Mouse (Mus musculus): ENCODE results near the gene Cfap44.

Cfap44 gene

GRCm38 (mm10) chr16:44394577-44395243 is at the start of gene Cfap44:
Gene Cfap44 (plus strand): TSS chr16:44394796.
- peak; percentile 85 for DNase-seq (ENCODE audit: low spot score)

GRCm38 (mm10) chr16:44347071-44347901 is 47.3 kb upstream of the Cfap44 start, which contains the start of gene Spice1:
Gene Spice1 (plus strand): TSS chr16:44347121.
- peak; percentile 86 for DNase-seq (ENCODE audit: low spot score)

DNA sequence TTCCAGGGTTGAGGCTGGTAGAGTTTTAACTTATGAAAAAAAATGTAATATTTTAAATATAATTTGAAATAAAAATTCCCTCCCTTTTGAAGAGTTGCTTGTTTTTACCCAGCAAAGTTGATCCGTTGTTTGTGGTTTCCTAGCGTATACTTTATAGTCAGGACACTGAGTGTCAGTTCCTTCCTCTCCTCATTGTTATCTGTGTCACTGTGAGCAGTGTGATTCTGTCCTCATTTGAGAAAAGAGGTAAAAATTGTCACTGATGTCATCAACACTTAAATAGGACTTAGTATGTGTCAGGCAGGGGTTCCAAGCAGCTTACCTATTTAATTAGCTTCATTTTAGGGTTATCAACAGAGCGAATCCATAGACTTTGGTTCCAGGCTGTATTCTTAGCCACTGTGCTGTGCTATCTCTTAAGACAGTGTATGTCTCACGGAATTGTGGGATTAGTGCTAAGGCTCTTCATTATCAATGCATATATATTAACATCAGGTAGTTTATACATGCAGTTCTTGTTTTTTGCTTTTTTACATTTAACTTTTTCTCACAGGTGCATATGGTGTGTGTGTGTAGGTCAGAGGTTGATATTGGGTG is 44.7 kb upstream of the Cfap44 start:
- no peak for DNase-seq (ENCODE audit: low spot score)

- no peak for DNase-seq (ENCODE audit: low spot score)
Observed at GRCm38 (mm10) chr16:44356291-44356690, 38.3 kb upstream of the Cfap44 start.

DNA sequence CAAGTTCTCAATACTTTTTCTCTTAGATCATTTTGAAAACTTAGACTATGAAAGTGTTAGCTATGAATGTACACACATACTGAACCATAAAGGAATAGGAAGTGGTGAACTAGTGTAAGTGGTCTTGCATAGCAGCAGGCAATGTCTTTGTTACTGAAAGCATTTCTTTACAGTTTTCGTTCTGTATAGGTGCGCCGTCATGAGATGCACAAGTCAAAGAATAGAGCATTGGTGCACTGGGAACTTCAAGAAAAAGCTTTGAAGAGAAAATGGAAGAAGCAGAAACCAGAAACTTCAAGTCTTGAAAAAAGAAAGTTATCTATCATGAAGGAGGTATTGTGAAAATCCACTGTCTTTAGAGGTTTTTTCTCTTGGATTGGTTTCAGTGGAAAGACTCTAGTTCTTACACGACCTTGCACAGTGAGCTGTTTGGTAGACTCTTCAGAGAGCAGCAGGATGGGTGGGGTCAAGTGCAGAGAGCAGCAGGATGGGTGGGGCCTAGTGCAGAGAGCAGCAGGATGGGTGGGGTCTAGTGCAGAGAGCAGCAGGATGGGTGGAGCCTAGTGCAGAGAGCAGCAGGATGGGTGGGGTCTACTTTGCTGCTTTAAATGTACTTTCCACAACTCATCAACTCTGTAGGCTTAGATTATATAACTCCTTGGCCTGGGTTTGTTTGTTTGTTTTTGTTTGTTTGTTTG is 36.9 kb upstream of the Cfap44 start:
- DNase-seq (ENCODE audit: low spot score), result no peak

DNA sequence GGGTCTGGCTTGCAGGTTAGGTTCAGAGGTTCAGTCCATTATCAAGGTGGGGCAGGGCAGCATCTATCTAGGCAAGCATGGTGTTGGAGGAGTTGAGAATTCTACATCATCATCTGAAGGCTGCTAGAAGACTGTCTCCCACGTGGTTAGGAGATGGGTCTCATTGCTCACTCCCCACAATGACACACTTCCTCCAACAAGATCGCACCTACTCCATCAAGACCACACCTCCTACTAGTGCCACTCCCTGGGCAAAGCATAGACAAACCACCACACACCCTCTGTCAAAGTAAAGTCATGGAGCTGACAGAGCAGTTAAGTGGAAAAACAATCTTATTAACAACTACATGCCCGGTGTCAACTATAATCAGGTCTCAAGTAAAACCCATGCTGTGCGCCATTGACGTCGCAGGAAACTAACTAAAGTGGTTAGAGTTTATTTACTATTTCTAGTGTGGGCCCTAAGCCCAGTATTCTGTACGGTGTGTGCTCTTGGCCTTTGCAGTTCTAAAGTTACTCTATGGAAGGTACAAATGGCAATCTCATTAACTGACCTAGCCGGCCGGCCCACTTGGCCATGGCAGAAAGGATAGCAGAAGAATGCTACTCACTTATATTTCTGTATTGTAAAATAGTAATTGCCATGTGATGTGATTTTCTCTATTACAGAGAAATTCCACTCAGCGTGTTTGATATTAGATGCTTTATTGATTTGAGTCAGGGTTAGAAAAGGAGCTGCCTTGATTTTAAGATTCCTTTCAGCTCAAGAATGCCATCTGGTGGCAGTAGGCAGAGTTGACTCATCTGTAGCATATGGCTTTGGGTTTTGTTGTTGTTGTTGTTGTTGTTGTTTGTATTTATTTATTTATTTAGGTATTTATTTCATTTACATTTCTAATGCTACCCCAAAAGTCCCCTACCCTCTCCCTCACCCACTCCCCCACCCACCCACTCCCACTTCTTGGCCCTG is 32.4 kb upstream of the Cfap44 start:
- DNase-seq (ENCODE audit: low spot score), result no peak

DNA sequence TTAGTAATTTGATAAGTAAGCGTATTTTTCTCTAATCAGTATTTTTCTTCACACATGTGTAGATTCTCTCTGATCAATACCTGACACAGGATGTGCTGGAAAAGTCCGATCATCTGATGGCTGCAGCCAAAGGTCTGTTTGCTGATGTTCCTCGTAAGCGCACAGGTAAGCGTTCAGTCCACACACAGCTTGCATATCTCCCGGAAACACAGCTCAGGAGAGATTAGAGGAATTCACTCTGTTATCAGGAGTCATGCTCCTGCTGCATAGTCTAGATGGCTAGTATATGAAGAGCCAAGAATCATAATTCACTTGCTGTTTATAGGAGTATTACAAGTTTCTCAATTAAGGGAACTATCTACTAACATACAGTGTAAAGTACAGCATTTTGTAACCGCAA is 29.1 kb upstream of the Cfap44 start:
- no peak for DNase-seq (ENCODE audit: low spot score)

GRCm38 (mm10) chr16:44375459-44375858 is 19.1 kb upstream of the Cfap44 start:
- DNase-seq (ENCODE audit: low spot score), result no peak

DNA sequence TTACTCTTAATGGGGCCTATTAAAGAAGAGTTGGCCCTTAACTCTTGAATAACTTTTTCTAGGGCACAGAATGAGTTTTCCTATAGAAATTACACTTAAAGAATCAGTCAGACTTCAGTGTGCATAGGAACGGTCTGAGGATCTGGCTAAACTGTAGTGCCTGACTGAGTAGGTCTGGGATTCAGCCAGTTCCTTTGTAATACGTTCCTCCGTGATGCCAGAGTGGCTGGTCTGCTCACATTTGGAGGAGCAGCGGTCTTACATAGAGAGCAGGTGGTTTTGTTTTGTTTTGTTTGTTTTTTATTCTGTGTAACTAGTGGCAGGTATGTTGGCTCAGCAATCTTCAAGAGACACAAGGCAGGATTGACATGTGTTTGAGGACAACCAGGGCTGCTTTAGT is 14.6 kb upstream of the Cfap44 start:
- DNase-seq (ENCODE audit: low spot score), result no peak

DNA sequence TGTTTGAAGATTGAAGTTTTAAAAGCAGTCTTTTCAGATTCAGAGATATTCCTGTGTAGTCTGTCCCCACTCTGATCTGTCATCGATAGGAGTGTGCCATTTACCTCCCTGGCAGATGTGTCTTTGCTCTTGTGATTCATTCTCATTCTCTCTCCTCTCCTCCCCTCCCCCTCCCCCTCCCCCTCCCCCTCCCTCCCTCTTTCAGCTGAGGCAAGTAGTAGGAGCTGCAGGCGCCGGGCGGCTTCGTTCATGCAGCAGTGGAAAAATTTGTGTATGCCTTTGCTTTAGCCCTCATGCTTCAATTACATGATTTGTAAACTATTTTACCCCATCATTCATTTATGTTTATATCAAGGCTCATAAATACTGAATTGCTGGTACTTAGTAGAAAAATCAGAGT is 13.0 kb upstream of the Cfap44 start:
- no peak for DNase-seq (ENCODE audit: low spot score)

- DNase-seq (ENCODE audit: low spot score), result no peak
Observed at GRCm38 (mm10) chr16:44383549-44383948, 11.0 kb upstream of the Cfap44 start.

DNA sequence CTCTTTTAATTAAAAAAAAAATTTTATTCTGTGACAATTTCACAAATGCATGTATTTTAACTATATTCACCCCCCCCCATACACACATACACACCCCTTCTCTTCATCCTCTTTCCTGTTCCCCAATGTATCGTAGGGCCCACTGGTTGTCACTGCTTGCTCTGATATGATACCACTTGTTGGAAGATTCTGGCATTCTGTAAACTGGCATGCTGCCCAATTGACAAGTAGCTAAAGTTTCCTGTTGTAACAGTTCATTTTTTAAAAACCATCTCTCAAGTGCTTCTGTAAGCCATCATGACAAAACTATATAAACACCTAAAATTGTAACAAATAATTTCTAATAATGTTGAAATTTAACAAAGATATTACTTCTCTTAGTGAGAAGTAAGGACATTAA is 10.3 kb upstream of the Cfap44 start:
- no peak for DNase-seq (ENCODE audit: low spot score)

GRCm38 (mm10) chr16:44391877-44392548 is 2.6 kb upstream of the Cfap44 start:
- peak; percentile 58 for DNase-seq (ENCODE audit: low spot score)

DNA sequence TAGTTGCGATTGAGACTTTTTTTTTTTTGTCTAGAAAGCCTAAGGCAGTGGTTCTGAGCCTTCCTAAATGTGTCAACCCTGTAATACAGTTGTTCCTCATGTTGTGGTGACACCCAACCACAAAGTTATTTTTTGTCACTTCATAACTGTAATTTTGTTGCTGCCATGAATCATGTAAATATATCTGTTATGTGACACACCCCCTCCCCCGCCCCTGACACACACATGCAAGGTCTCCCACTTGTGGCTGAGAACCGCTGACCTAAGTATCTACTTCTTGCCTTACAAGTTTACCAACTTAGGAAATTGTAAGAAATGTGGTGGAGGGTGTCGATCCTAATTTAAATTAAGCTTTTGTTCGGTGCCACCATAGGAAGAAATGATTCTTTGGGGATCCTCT is 10.3 kb downstream of the Cfap44 start:
- no peak for DNase-seq (ENCODE audit: low spot score)

GRCm38 (mm10) chr16:44407211-44407610 is 12.6 kb downstream of the Cfap44 start:
- DNase-seq (ENCODE audit: low spot score), result no peak

GRCm38 (mm10) chr16:44408290-44408689 is 13.7 kb downstream of the Cfap44 start:
- no peak for DNase-seq (ENCODE audit: low spot score)

DNA sequence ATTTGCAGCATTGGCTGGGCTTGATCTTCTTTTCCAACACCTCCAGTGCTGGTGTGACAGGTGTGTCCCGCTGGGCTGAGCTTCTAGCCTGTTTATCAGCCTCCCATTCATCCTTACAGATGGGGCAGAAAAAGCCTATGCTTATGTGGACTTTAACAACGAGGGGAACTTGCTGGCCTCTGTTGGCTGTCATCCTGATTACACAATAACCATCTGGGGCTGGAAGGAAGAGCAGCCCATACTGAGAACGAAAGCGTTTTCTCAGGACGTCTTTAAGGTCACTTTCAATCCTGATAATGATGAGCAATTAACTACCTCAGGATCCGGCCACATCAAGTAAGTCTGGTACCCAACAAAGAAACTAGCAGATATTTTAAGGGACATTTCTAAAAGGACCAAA is 15.6 kb downstream of the Cfap44 start:
- no peak for DNase-seq (ENCODE audit: low spot score)

DNA sequence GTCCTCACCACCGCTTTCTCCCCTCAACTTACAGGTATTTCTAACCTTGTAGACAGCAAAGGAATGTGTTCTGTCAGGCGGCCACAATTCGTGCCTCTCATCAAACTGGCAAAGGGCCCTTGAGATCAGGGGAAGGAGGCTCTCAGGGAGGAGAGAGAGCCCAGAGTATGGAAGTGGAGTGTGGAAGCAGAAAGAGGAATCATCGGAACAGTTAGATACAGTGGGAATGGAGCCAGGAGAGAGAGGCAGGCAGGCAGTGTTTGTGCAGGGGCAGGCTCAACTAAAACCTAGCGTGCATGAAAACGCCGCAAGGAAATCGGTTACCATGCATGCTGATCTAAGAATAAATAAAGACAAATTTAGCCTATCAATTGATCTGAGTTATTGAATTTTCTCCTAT is 23.0 kb downstream of the Cfap44 start:
- DNase-seq (ENCODE audit: low spot score), result no peak

GRCm38 (mm10) chr16:44421735-44422134 is 27.1 kb downstream of the Cfap44 start:
- no peak for DNase-seq (ENCODE audit: low spot score)

DNA sequence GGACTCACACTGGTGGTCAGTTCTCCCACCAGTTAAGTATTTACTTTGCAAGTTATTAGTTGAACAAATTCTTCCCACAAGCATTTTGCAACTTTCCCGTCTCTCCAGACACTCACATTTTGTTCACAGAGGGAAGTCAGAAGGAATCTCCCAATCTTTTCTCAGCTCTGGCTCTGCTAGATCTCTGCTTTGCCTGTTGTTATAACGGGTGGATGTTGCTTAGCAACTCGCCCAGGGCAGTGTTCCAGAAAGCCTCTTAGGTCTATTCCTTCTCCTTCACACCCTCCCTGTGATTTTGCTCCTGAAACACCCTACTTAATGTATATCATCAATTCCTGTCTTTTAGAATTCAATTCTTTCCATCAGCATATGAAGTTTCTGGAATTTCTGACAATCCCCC is 28.9 kb downstream of the Cfap44 start:
- DNase-seq (ENCODE audit: low spot score), result peak; percentile 60

GRCm38 (mm10) chr16:44428456-44428855 is 33.9 kb downstream of the Cfap44 start:
- DNase-seq (ENCODE audit: low spot score), result no peak
